Mouse (Mus musculus) spleen, postnatal 36 days (tissue): ENCODE results near the gene Tmx1.

ENCODE experiments used
- DNase-seq, 2 experiments: peaks; one replicate each; pipeline ENCODE4 v3.0.0; 2022; ENCODE audit warnings: low spot score in 2 of 2, mixed read lengths in 1 of 2

Gene Tmx1

DNA sequence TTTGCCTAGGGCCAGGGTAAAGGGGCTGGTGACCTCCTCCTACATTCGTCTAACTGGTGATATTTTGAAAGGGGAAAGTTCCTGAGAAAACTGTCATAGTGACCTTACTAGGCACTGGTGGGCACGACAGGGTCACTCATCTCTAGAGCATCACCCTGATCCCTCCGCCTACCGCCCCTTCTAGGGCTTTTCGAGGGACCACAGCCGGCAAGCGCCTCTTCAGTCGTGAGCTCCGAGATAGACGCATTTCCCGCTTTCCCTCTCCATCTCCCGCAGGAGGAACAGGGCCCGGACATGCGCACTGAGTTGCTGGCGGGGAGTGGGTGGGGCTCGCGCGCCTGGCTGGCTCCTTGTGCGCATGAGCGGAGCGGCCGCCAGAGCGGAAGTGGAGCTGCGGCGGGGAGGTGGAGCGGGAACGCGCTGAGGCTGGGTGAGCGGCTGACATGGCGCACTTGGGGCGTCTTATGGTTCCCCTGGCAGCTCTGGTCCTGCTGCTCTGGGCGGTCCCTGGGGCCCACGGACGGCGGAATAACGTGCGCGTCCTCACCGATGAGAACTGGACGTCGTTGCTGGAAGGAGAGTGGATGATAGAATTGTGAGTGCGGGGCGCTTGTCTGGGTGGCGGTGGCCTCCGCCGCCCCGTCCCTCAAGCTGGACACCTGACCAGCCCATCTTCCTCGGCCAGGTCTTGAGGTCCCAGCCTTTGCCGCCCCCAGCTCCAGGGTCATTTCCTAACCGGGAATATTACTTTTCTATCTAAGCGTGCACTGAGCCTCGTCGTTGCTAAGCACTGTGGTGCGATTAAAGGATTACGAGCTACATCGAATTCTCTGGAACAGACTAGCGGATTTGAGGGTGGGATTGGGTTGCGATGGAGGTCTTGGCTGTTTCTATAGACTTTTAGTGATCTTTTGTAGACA lies at the start of gene Tmx1:
TSS of gene Tmx1 (plus strand) at position 370 of the 920 bp plus-strand sequence.
- peak; percentile 94 for DNase-seq

DNA sequence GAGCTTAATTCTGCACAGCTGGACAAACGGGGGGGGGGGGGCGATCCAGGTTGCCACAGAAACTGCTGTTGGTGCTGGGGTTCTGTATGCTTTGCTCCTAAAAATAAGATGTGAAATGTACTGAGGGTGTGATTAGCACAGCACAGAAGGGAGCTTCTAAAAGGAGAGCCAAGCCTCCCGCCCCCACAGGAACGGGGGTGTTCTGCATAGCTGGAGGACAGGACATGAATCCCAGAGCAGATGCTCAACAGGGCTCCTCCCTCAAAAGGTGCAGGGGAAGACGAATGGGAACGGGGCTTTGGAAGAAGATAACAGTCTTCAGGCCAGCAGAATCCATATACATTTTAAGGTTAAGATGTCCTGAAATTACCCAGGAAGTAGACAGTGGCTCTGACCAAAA lies 48.6 kb upstream of the Tmx1 start:
- DNase-seq, result no peak

DNA sequence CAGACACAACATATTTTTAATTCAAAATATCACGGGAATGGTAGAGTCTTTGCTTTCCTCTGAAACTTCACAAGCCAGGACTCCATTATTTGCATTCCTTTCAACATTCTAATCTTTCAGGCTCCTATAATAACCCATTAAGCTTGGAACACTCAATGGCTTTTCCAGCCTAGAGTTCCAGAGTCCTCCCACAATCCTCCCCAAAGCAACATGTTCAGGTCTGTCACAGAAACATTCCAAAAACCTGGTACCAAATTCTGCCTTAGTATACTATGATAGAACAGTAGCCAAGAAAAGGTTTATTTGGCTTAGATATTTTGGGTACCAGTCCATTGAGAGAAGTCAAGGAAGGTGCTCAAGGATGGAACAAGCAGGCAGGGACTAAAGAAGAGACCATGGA lies 44.5 kb upstream of the Tmx1 start:
- no peak for DNase-seq

DNA sequence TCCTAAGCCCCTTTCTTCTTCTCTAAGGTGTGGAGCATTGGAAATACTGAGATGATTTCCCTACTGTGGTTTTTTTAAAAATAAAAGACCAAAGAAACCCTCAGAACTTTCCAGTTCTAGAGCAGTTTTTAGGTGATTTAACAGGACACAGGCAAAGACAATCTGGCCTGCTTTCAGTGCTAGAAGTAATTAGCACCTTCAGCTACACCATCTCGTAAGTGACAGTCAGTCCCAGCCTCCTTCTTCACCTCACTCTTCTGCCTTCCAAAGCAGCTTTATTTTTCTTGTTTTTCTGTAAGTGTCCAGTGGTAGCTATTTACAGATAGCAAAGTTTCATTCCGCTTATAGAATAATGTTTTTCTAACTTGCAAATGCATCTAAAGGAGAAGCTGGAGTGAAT lies 43.3 kb upstream of the Tmx1 start:
- no peak for DNase-seq

DNA sequence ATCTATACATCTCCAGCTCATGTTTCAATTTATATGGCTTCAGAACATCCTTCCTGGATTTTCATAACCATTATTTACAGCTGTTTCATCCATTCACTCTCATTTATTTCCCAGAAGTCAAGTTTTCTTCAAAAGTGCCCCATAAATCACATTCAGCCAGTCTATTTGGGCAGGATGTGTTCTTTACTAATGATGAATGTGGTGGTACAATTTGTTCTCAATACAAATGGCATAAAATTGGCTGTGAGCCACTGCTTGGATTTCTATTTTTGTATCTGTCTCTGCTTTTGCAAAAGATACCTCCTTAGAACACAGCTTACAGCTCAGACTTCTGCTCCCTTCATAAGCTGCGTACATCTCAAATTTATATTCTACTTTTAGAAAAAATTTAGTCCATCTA lies 32.7 kb upstream of the Tmx1 start:
- DNase-seq, result no peak

DNA sequence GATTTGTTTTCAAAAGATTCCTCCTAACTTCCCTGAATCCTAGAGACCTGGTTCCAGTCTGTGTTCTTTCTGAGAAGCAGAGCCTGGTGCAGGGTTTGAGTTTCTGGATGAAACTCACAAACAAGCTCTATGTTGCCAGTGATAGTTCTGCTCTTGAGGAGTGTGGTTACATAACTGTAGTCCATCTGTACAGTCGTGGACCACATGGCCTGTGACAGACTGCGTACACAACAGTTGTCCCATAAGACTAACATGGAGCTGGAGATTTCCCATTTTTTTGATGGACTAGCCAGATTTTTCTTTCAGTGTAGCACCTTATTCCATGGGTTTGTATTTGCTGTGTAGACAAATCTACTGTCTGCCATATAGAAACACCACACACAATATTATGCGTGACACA lies 31.9 kb upstream of the Tmx1 start:
- DNase-seq, result no peak

DNA sequence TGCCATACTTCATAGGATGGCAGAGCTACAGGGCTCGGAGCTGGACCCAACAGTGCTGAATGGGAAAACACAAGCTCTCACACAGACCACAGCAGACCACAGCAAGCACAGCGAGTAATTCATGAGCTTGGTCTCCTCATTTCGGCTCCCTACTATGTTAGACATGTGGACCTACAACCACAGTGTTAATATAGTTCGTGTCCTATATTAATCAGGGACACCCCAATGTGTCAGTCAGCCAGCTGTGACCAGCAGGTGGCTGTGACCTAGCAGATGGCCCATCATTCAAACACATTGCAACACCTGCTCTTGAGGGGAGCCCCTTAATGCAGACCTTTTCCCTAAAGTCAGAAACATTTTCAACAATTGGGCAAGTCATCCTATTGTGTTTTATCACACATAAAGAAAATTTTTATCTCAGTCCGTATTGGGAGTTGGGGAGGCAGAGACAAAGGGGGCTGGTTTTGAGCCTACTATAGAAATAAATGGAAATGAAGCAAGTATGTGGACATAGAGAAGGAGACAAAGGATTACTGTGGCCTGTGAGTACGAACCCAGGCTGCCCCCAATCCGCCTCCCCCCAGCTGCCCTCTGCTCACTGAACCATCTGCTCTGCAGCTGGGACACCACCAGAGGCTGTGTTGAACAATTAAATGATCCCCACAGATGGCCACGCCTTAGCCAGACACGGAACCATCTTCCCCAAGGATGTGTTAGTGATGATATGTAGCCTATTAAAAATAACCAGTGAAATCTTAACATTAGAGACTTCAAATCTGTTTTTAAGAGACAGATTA lies 30.4 kb upstream of the Tmx1 start:
- no peak for DNase-seq

DNA sequence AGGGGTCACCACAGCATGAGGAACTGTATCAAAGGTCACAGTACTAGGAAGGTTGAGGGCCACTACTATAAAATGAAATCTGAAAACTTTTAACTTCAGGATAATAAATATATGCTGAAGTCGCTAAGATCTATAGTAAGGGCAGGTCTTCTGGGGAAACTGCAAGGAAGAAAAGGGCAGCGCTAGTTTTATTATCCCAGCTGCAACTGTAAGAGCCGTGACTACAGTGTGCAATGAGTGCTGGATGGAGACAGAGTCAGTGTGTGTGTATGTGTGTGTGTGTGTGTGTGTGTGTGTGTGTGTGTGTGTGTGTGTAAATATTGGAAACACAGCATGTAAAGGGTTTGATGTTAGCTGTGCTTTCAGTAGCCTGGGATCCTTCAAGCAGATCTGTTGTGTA lies 25.0 kb upstream of the Tmx1 start:
- DNase-seq, result no peak

DNA sequence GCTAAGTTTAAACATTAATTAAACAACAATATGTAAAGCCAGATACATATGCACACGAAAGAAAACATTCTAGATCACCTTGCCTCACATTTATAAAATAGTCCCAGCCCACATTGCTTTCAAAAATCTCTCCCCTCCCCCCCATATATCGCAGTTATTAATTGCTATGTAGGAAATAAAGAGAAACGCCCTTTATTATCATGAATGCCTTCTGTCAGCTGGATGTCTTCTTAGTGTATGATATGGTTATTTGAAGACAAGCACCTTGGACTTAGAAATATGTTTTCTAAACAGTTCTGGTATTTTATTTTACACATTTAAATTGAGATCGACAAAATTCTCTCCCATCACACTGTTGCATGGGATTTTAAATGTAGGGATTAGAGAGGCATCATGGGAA lies 23.3 kb upstream of the Tmx1 start:
- DNase-seq, result no peak

DNA sequence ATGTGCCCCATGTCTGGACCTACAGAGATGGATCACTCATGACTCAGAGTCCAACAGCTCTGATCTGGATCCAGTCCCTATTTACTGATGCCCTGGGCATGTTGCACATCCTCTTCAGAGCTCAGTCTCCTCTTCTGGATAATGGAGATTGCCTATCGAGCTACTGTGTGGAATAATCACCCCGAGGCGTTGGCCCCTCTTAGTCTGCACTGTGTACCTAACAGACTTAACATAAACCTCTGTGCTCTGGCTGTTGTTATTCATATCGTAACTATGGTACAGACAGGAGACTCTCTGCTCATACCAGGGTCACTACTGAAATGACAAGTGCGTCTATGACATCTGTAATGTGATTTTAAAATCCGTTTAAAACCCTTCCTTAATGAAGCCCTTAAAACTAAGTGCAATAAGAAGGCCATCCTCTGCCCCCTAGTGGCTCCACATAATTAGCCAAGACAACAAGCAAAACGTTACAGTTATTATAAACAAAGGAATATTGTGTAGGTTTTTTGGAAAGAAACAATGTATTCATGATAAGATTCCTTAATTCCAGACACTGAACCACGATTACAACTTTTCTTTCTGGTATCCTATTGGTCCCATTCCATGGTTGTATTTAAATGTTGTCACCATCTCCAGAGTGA lies 22.5 kb upstream of the Tmx1 start:
- peak in 1 of 2 experiments; percentile 29 for DNase-seq

DNA sequence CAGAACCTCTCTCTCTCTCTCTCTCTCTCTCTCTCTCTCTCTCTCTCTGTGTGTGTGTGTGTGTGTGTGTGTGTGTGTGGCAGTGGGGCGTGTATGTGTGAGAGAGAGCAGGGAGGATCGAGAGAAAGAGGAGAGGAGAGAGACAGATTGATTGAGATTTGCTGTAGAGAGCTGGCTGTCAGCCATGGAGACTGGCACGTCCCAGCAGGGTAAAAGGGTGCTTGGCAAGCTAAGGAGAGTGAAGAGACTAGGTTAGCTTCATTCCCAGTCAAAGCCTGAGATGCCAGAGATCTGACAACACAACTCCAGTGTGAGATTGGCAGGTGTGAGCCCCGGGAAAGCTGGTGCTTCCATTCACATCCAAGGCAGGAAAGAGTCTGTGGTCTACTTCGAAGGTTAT lies 21.5 kb upstream of the Tmx1 start:
- DNase-seq, result no peak

DNA sequence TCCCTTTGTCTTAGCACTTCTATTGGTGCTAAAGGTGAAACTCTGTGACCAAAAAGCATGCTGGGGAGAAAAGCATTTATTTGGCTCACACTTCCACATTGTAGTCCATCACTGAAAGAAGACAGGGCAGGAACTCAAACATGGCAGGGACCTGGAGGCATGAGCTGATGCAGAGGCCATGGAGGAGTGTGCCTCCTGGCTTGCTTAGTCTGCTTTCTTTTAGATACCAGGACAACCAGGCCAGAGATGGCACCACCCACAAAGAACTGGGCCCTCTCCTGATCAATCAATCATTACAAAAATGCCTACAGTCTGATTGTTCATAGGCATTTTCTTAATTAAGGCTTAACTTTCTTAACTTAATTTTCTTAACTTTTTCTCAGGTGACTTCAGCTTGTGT lies 2.9 kb upstream of the Tmx1 start:
- no peak for DNase-seq

DNA sequence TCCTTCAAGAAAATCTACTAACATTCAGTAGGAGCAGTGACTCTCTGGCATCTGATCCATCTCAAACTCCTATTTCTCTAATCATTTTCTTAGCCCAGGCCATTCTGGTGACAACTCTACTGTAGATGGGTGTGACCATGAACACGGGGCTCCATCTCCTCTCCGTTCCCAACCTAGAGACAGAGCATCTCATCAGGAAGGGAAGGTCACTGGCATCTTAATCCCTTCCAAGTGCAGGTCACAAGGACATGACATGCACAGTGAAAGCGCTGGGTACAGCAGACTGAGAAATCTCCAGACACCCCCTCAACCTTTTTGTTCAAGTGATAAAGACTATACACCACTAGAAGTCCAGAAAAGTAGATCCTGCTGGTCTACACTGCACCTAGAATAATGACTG lies 1.4 kb upstream of the Tmx1 start:
- peak in 1 of 2 experiments; percentile 16 for DNase-seq

DNA sequence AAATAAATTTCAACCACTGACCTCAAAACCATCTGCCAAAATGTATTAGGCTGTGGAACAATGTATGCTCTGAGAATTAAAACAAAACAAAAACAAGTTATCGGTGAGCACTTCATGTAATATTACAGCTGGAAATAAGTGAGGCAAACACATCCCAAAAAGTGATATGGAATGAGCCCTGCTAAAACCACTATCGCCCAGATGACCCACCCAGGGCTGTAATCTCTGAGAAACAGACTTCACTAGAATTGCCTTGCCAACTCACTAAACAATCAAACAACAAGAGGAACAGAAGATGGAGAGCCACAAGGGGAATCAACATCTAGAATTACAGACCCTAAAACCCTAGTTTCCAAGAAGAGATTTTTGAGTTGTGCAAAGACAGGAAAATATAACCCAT lies 752 bp upstream of the Tmx1 start:
- DNase-seq, result peak; percentile 27 to 63

DNA sequence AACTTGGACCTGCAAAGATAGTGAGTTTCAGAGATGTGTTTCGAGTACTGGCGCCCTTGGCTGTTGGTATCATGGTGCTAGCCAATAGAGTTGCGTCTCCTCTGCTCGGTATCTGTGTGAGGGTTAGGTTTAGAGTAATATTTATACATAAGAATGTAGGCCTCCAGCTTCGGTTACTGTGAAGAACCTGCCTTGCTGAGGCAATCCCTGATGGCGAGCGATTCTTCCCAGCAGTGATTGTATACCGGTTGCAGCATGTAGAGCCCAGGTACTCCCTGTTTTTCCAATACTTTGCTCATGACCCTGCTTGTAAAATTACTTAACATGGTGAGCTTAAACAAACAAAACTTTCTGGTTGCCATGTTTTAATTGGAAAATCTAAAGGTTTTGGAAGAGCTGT lies 2.3 kb downstream of the Tmx1 start:
- DNase-seq, result no peak

DNA sequence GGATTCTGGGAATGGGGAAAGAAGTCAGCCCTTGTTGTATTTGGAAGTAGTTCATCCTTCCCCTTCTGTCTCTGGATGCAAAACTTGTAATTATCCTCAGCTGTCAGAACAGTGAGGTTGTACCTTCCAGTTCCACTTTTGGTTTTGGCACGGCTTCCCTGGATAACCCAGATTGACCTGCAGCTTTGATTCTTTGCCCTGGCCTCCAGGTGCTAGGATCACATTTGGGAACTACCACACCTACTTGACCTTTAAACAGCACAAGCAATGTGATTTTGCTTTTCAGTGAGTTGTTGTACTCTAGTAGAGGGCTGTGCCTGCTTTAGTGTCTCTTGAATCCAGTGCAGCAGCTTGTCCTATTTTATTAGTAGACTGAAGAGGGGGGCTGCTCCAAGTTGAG lies 6.7 kb downstream of the Tmx1 start:
- DNase-seq, result no peak

DNA sequence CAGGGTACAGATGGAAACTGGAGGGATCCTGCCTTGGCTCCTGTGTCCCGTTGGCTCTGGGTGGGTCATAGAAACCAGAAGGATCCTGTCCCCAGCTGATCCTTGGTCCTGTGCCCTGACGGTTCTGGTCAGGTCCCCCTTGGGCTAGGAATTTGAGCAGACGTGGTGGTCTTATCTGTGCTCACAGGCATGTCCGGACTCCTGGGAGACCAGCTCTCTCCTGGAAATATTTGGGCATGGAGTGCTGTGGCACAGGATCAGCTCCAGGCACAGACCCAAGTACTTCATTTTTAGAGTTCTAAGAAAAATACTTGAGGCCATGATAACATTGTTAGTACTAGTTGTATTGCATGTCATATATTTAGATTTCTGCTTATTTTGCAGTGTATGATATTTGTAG lies 11.1 kb downstream of the Tmx1 start:
- no peak for DNase-seq

DNA sequence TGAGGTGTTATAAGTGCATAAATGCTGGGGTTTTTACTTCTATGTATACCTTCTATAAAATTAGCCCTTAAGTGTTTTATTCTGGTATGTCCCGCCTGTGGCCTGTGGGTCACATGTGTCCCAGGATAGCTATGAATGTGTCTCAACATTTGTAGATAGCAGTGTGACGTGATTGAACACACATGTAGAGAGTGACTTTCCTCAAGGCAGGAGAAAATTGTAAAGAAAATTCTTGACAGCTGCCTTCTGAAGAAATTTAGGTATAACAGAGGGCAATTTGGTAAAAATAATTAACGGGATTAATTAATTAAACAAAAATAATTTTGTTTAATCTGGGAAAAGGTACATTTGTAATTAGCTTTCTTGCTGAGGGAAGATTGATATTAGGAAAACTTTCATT lies 22.4 kb downstream of the Tmx1 start:
- no peak for DNase-seq

DNA sequence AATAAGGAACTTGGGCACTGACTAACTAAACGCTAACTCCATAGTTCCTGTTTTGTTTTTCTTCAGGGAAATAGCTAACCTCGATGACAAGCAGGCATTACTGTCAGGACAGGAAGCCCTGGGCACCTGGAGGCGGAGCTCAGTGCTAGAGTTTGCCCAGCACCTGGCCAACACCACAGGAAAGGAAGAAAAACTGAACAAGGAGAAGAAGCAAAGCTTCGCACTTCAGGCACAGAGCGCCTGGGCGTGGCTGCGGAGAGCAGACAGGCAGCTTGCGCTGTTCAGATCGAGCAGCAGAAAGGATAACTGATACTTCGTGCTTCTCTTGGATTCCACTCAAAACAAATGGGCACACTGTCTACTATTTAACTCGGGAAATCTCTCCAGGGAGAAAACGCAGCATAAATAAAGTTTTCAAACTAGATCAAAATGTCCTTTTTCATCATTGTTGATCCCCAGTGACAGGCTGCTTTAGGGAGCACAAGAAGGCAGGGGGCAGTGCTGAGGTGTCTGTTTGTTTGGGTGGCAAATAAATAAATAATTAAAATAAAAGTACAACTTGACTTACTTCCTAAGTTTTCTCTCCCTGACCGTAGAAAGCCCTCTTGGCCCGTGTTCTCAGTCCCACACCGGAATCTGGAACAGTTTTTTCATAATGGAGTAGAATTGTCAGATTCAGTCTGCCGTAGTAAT lies 24.1 kb downstream of the Tmx1 start:
- no peak for DNase-seq

DNA sequence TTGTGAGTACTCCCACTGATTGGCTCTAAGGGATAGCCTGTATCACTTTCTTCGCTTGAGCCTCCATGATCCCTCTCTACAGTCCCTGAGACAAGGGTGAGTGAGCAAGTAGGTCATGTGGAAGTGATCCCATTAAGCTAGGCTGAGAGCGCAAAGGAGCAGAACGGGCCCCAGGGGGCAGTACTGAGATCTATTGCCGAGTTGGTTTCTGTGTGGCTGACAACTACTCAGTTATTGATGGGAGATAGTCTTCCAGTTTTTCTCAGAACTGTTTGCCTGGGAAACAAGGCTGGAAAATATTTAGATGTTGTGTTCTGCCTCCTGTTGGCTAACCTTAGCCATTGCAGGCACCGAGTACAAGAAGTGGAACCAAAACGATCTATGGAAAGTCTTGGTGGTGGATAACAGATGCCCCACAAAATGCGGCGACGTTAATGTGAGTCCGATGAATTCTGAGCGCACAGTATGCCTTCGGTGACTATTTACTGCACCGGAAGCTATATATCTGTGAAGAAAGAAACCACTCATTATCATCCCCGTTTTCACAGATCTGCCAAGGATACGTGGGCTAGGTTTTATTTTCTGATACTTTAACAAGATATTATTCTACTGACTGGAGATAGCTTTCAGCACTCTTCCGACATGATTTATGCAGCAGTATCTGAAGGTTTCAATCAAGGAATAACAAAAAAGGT lies 24.8 kb downstream of the Tmx1 start:
- DNase-seq, result peak; percentile 23

DNA sequence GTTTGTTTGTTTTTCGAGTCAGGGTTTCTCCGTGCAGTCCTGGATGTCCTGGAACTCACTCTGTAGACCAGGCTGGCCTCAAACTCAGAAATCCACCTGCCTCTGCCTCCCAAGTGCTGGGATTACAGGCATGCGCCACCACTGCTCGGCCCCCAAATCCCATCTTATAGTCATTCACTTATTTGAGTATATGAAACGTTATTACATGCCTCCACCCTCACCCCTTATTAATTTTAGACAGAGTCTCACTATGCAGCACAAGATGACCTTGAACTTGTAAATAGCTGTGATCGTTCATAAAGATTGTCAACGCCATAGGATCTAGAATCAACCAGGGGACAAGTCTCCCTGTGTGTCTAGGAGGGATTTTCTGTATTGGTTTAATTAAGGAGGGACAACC lies 33.1 kb downstream of the Tmx1 start:
- DNase-seq, result no peak
